Mouse (Mus musculus) frontal cortex, postnatal 36 days (tissue): ENCODE results near the gene Abhd2.

ENCODE experiments used
- DNase-seq, 2 experiments: peaks; one replicate each; pipeline ENCODE4 v3.0.0; 2022; ENCODE audit warnings: low spot score in 2 of 2

Abhd2 gene

DNA sequence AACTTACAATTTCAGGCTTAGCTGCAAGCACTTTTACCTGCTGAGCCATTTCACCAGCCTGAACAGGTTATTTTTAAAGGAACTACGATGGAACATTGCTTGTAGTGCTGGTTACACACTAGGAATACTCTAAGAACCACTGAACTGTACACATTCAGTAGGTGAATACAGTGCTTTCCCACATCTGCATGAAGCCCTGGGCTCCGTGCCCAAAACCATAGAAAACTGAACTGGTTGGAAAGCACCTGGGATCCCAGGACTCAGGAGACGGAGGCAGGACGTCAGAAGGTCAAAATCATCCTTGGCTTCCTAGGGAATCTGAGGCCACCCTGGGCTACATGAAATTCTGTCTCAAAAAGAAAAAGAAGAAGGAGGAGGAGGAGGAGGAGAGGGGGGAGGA lies 6.8 kb upstream of the Abhd2 start:
- DNase-seq = no peak

DNA sequence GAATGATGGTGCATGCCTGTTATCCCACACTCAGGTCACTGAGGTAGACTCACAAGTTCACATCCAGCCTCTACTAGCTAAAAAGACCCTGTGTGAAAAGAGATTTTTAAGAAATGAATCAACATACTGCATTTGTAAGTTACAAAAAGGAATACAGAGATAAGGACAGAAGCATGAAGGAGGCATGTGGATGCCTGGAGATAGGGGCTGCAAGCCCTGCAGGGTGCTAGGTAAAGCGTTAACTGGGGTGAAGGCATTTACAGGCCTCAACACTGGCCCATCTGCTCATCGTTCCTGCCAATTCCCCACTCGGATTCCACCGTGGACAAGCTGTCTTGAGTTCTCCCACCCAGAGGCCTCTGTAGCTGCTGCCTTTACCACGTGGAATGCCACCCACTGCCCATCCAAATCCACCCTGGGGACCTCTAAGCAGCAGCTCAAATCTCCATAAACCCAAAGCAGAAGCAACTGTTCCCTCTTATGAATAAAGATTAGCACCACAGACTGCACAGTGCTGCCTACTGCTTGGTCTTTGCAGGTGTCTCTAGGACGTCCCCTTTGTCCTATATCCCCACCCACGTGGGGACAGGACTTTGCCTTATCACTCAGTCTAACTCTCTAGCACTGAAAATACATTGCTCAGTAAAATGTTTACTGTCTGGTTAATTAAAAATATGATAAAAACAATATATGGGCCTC lies 5.2 kb upstream of the Abhd2 start:
- DNase-seq = peak in 1 of 2 experiments; percentile 20

DNA sequence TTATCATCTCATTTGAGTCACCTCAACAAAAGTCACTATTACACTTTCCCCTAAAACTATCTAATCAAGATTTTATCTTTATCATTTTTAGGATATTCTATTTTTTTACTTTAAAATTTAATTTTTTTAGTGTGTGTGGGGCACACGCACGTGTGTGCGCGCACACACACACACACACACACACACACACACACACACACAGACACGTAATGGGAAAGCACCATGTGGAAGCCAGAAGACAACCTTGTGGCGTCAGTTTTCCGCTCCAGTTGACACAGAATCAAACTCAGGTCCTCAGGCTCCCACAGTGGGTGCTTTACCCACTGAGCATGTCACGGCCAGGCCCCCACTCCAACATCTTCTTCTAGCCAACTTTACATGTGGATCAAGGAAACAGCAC lies 4.1 kb upstream of the Abhd2 start:
- no peak for DNase-seq

DNA sequence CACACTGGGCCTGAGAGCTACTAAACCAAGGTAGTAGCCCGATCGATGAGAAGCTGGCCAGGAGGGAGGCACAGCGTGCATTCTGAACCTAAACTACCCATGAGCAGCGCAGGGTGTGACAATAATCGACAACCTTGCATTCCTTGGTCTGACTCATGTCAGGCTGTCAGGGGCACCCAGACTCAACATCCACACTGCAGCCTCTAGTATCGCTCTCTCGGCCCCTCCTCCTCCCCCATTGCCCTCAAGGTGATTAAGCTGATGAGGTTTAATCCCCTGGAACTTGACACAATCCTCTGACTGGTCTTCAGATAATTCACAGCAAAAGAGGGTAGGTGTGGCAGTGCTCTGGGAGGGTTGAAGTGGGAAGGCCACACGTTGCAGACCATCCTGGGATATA lies 3.6 kb upstream of the Abhd2 start:
- no peak for DNase-seq

DNA sequence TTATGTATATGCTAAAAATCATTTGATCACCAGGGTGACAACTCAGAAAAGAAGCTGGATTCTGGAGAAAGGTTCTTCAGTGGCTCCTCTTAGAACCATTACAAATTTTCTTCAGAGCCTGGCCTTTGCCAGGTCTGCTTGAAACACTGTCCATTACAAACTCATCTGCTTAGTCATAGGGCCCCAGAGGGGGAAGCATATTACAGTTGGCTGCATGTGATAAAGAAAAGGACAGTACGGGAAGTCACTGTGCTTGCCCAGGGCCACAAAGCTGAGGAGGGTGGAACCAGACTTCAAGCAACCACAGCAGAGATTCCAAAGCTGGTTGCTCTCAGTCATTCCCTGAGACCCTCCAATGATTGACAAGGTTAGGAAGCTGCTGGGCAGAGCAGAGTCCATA lies 3.1 kb upstream of the Abhd2 start:
- DNase-seq = peak in 1 of 2 experiments; percentile 2

DNA sequence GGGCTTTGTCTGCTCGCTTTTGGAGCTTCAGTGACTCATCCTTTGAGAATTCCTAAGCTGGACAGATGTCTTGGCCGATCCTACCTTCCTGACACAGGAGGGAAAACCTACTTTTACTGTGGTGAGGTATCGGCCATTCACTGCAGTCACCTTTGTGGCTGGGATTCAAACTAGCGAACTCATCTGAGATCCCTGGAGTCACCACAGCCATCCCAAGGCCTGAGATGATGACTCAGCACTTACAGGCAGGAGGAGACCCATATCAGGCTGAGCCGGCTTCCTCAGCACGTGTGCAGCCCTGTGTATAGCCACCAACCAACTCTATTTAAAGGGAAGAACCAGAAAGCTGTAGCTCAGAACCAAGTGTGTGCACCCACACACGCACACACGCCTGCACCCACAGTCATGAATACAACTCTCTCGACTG lies 2.0 kb upstream of the Abhd2 start:
- peak; percentile 67 to 88 for DNase-seq

DNA sequence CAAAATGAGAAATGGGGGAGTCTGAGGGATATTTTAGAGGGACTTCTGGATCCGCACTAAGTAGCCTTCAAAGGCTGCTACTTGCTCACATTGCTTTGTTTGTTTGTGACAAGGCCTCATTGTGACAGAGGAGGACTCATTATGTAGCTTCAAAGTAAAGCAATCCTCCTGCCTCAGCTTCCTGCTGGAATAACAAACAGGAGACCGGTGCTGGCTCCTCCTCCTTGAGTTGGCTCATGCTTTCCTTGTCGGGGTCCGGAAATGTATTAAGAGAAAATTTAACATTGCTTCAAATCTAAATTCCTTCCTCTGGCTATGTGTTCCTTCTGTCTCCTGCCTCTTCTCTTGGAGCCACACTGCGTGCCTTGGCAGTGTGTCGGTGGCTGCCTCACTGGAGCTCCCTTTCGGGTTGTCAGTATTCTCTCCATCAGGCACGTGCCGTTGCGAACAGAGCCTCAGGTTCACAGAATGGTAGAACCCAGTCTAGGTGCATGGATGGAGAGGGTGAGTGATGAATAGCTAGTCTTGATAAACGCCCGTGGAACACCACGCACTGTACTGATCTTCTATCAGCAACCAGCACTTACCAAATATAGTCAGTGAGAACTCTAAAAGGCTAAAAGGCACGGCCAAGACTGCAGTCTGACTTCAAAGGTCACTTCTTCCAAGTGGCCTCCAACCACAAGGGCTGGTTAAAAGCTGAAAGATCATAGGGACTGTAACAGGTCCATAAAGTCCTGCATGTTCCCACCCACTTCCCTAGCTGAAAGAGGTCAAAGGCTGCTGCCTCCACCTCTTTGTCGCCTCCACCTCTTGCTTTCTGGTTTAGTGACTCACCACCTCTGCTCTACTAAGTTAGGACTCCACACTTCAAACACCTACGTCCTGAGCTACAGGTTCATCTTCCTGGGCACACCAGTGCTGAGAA lies 874 bp upstream of the Abhd2 start:
- DNase-seq = peak in 1 of 2 experiments; percentile 5

DNA sequence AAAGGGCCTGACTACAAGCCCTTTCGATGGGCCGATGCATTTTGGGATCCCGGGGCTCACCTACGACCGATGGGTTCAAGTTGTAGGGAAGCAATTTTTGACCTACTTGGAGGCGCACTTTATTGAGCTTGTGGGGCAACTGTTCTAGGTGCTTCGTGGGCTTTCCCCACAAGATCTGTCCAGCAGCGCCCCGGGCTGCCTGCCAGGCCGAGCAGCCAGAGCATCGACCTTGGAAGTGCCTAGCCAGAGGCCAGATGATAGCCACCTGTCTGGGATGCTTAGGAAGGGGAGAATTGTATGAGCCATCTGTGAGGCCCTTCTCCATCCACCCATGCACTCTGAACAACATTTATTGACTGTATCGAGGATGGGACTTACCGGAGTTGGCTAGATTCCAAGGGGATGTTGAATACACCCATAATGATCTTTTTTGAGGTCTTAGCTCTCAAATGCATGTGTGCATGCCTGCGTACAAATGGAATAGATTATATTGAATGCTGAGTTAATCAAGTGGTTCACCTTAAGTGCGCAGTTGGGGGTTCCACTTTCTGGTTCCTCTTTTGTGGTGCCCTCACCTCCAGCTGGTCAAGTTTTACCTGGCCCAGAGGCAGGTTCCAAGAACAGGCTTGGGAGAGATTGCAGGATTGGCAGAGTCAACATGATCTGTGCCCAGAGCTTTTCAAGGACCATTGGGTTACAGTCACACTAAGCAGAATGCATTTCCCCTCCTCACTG lies 906 bp downstream of the Abhd2 start:
- DNase-seq = peak in 1 of 2 experiments; percentile 30

DNA sequence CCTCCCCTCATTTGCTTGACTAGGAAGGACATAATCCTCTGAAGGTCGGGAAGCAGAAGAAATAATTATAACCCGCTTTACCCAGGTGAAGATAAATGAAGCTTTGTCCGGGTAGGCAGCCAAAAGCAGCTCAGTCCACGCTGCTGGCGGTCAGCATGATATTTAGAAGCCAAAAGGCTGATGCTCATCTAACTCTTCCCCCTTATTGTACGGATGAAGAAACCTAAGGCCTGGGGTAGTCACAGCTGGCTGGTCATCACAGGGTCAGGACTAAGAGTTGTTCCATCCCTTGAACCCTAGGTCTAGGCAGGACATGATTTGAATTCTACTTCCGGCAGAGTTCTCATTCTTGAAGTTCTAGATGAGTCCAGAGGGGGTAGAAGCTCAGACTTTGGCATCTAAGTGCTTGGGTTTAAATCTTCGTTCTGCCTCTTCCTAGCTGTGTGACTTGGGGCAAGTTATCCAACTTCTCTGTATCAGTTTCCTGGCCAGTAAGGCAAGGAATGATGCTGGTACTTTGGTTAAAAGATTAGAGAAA lies 1.5 kb downstream of the Abhd2 start:
- peak in 1 of 2 experiments; percentile 8 for DNase-seq

DNA sequence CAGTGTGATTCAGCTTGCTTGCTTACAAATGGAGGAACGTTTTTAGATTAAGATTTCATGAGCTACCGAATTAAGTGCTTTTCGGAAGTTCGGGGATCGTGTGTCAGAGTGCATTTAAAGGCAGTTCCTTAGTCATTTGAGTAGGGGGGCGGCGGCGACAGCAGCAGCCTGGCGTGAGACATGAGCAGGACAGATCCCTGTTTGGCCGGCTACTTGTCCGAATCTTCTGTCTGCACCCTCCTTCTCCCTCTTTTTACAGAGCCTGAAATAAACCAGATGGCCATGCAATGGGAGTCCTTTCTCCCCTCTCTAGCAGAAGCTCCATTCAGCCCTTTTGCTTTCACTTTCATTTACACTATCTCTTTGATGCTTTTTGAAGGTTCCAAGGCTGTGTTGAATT lies 2.3 kb downstream of the Abhd2 start:
- DNase-seq = peak in 1 of 2 experiments; percentile 22

DNA sequence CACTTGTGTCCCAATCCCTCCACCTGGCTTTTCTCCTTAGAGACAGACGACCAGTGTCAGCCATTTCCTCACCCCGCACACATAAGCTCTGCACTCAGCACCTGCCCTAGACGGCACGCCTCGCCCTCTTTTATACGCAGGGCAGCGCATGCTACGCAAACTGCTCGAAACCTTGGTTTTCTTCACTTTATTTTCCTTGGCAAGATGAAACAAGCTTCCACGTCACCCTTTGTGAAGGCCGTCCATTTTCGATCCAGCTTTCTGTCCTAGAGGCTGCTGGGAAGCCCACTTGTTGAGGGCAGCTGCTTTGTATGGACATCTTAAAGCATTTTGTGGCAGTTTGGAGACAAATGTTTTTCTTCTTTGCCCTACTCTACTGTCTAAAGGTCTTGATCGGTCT lies 5.4 kb downstream of the Abhd2 start:
- DNase-seq = peak in 1 of 2 experiments; percentile 2

DNA sequence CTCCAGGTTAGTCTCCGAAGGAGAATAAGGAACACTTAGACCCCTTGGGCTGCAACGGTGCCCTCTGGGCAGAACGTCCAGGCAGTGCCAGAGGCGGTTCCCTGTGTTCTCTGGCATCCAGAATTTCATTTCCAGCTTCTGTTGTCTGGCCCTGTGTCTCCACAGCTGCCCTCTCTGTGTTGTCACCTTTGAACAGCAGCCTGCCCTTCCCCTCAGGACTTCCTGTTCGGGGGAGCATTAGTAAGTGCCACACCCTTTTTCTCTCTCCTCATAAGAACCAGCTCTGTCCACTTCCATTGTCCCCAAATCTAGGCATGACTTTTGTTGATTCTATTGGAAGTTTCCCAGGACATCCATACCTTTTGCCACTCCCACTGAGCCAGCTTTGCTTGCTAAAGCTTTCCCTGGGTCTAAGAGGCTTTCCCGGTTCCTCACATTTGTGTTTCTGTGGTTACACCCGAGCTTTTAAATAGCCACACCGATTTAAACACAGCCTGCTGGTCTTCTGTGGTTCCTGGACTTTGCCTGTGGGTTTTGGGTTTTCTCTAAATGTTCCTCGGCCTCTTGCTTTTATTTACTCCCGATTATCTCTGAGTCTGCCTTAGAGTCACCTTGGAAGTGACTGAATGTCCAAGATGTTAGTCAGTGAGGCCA lies 6.5 kb downstream of the Abhd2 start:
- DNase-seq = peak in 1 of 2 experiments; percentile 6

DNA sequence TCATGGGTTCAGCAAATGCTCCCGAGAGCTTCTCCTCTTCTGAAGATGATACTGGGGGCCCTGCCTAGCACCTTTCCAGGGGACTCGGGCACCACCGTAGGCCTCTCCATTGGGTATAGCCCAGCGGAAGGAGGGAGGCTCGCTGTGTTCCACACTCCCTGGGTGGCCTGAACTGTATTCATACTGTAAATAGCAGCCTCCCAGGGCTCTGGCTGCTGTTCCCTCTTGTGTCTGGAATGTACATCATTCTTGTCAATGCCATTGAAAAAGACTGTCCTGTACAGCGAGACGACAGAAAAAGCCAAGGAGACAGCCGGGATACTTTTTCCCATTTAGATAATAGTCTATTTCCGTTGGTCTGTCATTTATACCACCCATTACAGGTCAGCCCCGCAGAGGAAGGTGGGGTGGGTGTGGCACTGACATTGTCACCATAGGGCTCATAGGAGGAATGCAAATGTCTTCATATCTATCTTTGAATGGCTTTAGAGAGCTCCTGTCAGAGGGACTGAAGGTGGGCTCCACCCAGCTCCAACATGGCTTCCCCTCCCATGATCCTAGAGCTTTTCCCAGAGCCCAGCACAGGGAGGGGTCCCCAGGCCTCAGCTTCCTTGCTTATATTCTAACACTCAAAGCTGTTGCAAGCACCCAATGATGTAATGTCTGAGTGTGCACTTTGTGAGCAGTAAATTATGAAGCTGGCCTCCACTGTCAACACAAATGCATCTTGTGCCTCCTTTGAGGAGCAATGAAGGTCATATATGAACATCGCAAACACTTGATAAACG lies 10.1 kb downstream of the Abhd2 start:
- peak in 1 of 2 experiments; percentile 4 for DNase-seq

DNA sequence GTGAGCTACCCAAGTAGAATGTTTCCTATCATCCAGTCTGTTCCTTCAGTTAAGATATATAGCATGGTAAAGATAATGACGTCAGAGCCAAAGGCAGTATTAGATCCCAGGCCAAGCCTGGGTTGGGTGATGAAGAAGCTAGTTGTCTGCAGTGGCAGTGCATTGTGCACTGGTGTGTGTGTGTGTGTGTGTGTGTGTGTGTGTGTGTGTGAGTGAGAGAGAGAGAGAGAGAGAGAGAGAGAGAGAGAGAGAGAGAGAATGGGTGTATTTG lies 10.6 kb downstream of the Abhd2 start:
- peak in 1 of 2 experiments; percentile 7 for DNase-seq

DNA sequence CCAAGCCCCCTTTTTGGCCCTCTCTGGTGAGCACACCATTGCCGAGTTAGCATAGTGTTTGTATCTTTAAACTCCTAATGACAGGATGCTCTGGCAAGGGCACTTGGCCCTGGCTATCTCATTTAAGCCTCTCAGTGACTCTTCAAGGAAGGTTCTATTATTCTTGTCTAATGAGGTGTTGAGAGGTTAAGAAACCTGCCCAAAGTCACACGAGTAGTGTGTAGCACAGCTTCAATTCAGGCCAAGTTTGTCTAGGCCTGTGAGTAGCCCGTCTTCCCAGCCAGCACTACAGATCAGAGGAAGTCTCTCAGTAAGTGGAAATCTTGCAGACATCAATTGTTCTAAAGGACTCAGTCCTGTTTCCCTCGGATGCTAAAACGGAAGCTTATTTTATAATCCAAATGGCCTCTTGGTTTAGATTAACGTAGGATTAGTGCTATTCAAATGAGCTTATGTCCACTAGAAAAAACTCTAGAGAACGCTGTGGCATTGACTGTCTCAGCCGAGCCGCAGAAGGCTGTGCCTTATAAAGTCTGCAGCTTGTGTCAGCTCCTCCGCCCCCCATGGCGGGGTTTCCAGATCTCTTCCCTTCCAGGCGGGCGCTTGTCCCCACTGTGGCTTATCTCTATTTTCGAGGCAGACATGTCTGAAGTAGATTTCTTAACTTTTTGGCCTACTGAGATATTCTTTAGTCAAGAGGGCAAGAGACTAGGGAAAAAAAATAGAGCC lies 11.3 kb downstream of the Abhd2 start:
- DNase-seq = peak in 1 of 2 experiments; percentile 15

DNA sequence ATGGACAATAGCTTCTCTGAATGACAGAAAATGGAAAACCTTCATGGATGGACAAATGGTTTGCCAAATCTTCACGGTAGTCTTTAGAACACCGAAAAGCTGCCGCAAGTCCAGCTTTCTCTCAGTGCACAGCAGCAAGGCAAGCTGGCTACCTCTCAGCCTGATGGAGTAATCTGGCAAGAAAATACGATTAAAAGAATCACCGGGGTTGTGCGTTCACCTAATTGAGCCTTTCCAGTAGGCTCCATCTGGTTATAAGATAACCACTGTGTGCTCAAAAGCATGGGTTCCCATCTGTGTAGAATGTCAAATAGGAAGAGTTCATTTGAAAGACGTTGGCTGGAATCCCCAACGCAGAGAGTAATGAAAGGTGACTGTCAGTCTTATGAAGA lies 11.9 kb downstream of the Abhd2 start:
- DNase-seq = no peak

DNA sequence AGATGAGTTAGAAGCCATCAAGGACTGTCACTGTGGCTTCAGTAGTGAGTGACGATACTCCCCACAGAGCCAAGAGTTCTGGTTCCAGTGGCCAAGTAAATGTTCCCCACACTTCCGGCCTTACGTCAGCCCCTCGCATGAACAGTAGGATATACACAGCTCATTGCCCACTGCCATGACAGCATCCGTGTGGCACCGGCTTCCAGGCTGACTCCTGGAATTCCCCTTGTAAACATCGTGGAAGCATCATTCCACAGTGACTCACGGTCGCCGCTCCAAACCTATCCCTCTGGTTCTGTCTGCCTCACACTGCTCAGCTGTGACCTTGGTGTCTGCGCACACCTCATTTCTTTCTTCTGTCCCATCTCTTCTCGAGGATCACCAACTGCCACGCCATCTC lies 12.4 kb downstream of the Abhd2 start:
- DNase-seq = peak in 1 of 2 experiments; percentile 30

DNA sequence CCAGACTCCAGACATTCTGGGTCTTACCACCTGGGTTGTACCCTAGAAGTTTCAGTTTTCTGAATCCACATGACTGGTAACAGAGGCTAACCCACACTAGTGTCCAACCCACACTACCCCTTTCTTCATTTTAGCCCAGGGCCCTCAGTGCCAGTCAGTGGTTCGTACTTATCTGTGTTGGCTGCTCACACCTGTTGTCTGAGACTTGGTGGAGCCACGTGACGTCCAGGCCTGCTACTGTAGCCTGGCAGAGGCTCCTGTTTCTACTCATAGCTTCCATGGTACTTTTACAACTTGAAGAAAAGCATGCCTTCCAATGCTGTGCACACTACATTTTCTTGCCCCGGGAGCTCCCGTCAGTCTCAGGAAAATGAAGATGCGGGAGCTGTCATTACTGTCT lies 14.2 kb downstream of the Abhd2 start:
- no peak for DNase-seq

DNA sequence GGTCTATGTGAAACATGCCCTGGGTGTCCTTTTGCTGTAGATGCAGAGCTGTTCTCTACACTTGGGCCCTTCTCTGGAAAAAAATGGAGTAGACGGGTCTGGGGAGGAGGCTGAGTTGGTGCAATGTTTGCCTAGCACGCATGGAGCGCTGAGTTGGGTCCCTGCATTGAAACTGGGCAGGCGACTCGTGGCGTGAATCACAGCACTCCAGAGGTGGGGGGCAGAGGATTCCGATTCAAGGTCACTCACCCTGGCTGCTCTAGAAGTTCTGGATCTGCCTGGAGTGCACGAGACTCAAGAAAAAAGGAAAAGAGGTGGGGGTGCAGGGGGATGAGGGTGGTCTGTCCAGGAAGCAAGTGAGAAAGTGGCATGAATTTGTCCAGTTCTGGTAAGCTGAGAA lies 14.9 kb downstream of the Abhd2 start:
- no peak for DNase-seq

DNA sequence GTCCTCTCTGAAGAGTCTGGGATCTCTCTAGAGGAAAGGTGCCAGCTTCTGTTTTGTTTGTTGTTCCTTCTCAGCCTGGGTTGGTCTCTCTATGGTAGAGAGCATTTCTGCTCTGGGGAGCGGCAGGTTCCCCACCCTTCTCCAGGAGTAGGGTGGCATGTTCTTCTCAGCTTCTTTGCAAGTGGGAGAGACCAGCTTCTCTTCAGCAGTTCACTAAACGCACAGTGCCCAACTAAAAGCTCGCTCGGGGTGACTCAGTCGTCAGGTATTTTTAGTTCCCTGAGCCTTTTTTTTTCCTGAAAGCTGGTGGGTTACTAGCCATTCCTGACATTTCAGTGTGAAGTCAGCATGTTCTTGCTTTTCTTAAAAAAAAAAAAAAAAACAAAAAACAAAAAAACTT lies 15.4 kb downstream of the Abhd2 start:
- no peak for DNase-seq
